Mouse (Mus musculus) brown adipose tissue, adult 24 weeks (tissue): ENCODE data around the gene Pbxip1. TPM values are rescaled to one million over a fixed set of nuclear protein-coding genes. Genes with fewer than 3 reads are reported as not detected.

Experiments used
- H3K27ac ChIP-seq: fragments of 200-500 bp; replicated peaks from 2 replicates; pipeline ENCODE4 v1.5.1; 2012; ENCODE audit warnings: low read depth, mild to moderate bottlenecking, low read length
- H3K4me1 ChIP-seq: fragments of 200-500 bp; 2 replicates; pipeline ENCODE4 v1.6.1; 2012; ENCODE audit warnings: low read length, mixed read lengths; ENCODE audit not compliant: control insufficient read depth, insufficient read depth, insufficient read length
- H3K4me3 ChIP-seq: fragments of 200-500 bp; 2 replicates; pipeline ENCODE4 v1.5.1; 2012; ENCODE audit warnings: low read depth, mild to moderate bottlenecking, low read length, moderate library complexity; ENCODE audit not compliant: insufficient read depth
- polyA plus RNA-seq: library from polyadenylated mRNA; stranded (reverse); fragments of >200 nt; gene quantifications from 2 replicates; pipeline ENCODE4 v1.2.4, GENCODE M21; 2012; ENCODE audit not compliant: missing spikeins, insufficient read depth, insufficient read length

Pbxip1 gene
- polyA plus RNA-seq, result 18.9 and 25.8 TPM in 2 replicates

GRCm38 (mm10) chr3:89436176-89437113, at the start of gene Pbxip1:
Gene Pbxip1, plus strand, starts transcription at chr3:89436706.
- peaks cover 9% of the 10 kb centered on the region; the same call in 1 of the 2 replicates for H3K4me1 ChIP-seq
- H3K4me3 ChIP-seq, result peak within 1 kb of the TSS; percentile 75
- H3K27ac ChIP-seq, result peak within 1 kb of the TSS; percentile 76

- peak overlapping the region; percentile 56 for H3K4me3 ChIP-seq
- peak overlapping the region; percentile 91 for H3K27ac ChIP-seq
These were observed 48.9 kb upstream of the Pbxip1 start for GRCm38 (mm10) chr3:89387632-89388031.

GRCm38 (mm10) chr3:89388134-89388881, 48.2 kb upstream of the Pbxip1 start:
- peak overlapping the region; percentile 91 for H3K27ac ChIP-seq
- H3K4me1 ChIP-seq, result peaks cover 22% of the 10 kb centered on the region
- peak overlapping the region; percentile 56 for H3K4me3 ChIP-seq

More at GRCm38 (mm10) chr3:89387632-89388031, 48.9 kb upstream of the Pbxip1 start:
- H3K4me1 ChIP-seq, result peaks cover 22% of the 10 kb centered on the region

GRCm38 (mm10) chr3:89388901-89389740, 47.4 kb upstream of the Pbxip1 start:
- H3K27ac ChIP-seq, result peak overlapping the region; percentile 91
- peaks cover 16% of the 10 kb centered on the region for H3K4me1 ChIP-seq
- H3K4me3 ChIP-seq, result no peak overlapping the region

- peaks cover 11% of the 10 kb centered on the region for H3K4me1 ChIP-seq
- peak overlapping the region; percentile 35; the same call in 1 of the 2 replicates for H3K4me3 ChIP-seq
- H3K27ac ChIP-seq, result peak overlapping the region; percentile 85
These were observed 46.4 kb upstream of the Pbxip1 start for GRCm38 (mm10) chr3:89390111-89390515.

- peak overlapping the region; percentile 82 for H3K4me3 ChIP-seq
- H3K4me1 ChIP-seq, result peaks cover 11% of the 10 kb centered on the region
These were observed 45.5 kb upstream of the Pbxip1 start for GRCm38 (mm10) chr3:89390699-89391662.

GRCm38 (mm10) chr3:89391663-89392511, 44.6 kb upstream of the Pbxip1 start:
- Histone ChIP-seq H3K27ac (peak overlapping the region; percentile 93), H3K4me1 (peaks cover 11% of the 10 kb centered on the region)

More at GRCm38 (mm10) chr3:89390699-89391662, 45.5 kb upstream of the Pbxip1 start:
- H3K27ac ChIP-seq, result peak overlapping the region; percentile 93

GRCm38 (mm10) chr3:89392871-89393311, 43.6 kb upstream of the Pbxip1 start:
- peaks cover 11% of the 10 kb centered on the region; the same call in 1 of the 2 replicates for H3K4me1 ChIP-seq
- peak overlapping the region; percentile 76 for H3K27ac ChIP-seq
- peak overlapping the region; percentile 78 for H3K4me3 ChIP-seq

More at GRCm38 (mm10) chr3:89391663-89392511, 44.6 kb upstream of the Pbxip1 start:
- H3K4me3 ChIP-seq, result peak overlapping the region; percentile 82

- peak overlapping the region; percentile 96 for H3K27ac ChIP-seq
- peaks cover 9% of the 10 kb centered on the region; the same call in 1 of the 2 replicates for H3K4me1 ChIP-seq
- peak overlapping the region; percentile 82 for H3K4me3 ChIP-seq
These were observed 42.9 kb upstream of the Pbxip1 start for GRCm38 (mm10) chr3:89393605-89394004.

- peaks cover 7% of the 10 kb centered on the region; the same call in 1 of the 2 replicates for H3K4me1 ChIP-seq
- peak within 1 kb of the TSS; percentile 70 for H3K4me3 ChIP-seq
- H3K27ac ChIP-seq, result peak within 1 kb of the TSS; percentile 92
These were observed 42.3 kb upstream of the Pbxip1 start, which contains the start of gene Zbtb7b for GRCm38 (mm10) chr3:89394006-89394893. Gene Zbtb7b, minus strand, starts transcription at chr3:89394776.

- Histone ChIP-seq H3K4me1 (peaks cover 1% of the 10 kb centered on the region; the same call in 1 of the 2 replicates), H3K4me3 (peak overlapping the region; percentile 70), H3K27ac (peak overlapping the region; percentile 92)
These were observed 41.6 kb upstream of the Pbxip1 start for GRCm38 (mm10) chr3:89394894-89395256.

GRCm38 (mm10) chr3:89395419-89395805, 41.1 kb upstream of the Pbxip1 start:
- Histone ChIP-seq H3K4me3 (peak overlapping the region; percentile 70), H3K4me1 (no peaks in the 10 kb centered on the region), H3K27ac (peak overlapping the region; percentile 92)
